7 mouse cellular contexts compared by ENCODE assay signal in genomic region chr5:112596729-112597128, GRCm38 (mm10).
"Had no signal": no experiment of that assay in that cellular context is flagged by ENCODE, and none has a peak within 500 bp of the region (broad histone marks: within the 10 kb centered on the region; RNA-seq: fewer than 3 reads in every experiment).

No protein-coding gene starts in this region.

- DNase-seq: kidney, postnatal 14 days; left cerebral cortex, postnatal 4 days; lung, adult 18-20 months; right cerebral cortex, postnatal 4 days; spleen, adult 18-20 months; thymus, adult 18-20 months; thymus, postnatal 14 days had no signal
